Mouse (Mus musculus) retina, postnatal 1 day (tissue): ENCODE measurements around the gene Casc1.

ENCODE experiments used
- DNase-seq: peaks from one replicate; pipeline ENCODE4 v3.0.0-alpha.2; 2012

Gene Casc1

GRCm38 (mm10) chr6:145210816-145211338, at the start of gene Casc1, which contains the start of gene Etfrf1:
Gene Casc1, minus strand, starts transcription at chr6:145211005.
Gene Etfrf1, plus strand, starts transcription at chr6:145211134.
- peak; percentile 100 for DNase-seq

- DNase-seq: no peak
These were observed 45.9 kb upstream of the Casc1 start for GRCm38 (mm10) chr6:145256701-145257073.

- DNase-seq: no peak
These were observed 45.3 kb upstream of the Casc1 start for GRCm38 (mm10) chr6:145255952-145256700.

GRCm38 (mm10) chr6:145250820-145251219, 40.0 kb upstream of the Casc1 start:
- DNase-seq: no peak

GRCm38 (mm10) chr6:145250185-145250791, 39.5 kb upstream of the Casc1 start, which contains the start of gene Kras:
Gene Kras, minus strand, starts transcription at chr6:145250239.
- peak; percentile 96 for DNase-seq

GRCm38 (mm10) chr6:145249291-145250184, 38.7 kb upstream of the Casc1 start:
- peak; percentile 59 for DNase-seq

GRCm38 (mm10) chr6:145247886-145248285, 37.1 kb upstream of the Casc1 start:
- DNase-seq: no peak

- DNase-seq: no peak
These were observed 36.0 kb upstream of the Casc1 start for GRCm38 (mm10) chr6:145246841-145247240.

GRCm38 (mm10) chr6:145242521-145242920, 31.7 kb upstream of the Casc1 start:
- peak; percentile 37 for DNase-seq

- no peak for DNase-seq
These were observed 29.5 kb upstream of the Casc1 start for GRCm38 (mm10) chr6:145240285-145240684.

GRCm38 (mm10) chr6:145237148-145237547, 26.3 kb upstream of the Casc1 start:
- no peak for DNase-seq

GRCm38 (mm10) chr6:145235367-145235766, 24.6 kb upstream of the Casc1 start:
- no peak for DNase-seq

- DNase-seq: no peak
These were observed 23.6 kb upstream of the Casc1 start for GRCm38 (mm10) chr6:145234391-145234790.

GRCm38 (mm10) chr6:145226296-145226695, 15.5 kb upstream of the Casc1 start:
- no peak for DNase-seq

- DNase-seq: no peak
These were observed 13.4 kb upstream of the Casc1 start for GRCm38 (mm10) chr6:145224246-145224645.

- DNase-seq: no peak
These were observed 5.0 kb upstream of the Casc1 start for GRCm38 (mm10) chr6:145215826-145216225.

- no peak for DNase-seq
These were observed 3.1 kb upstream of the Casc1 start for GRCm38 (mm10) chr6:145213916-145214315.

- DNase-seq: no peak
These were observed 836 bp upstream of the Casc1 start for GRCm38 (mm10) chr6:145211376-145212305.

GRCm38 (mm10) chr6:145210056-145210680, 637 bp downstream of the Casc1 start:
- DNase-seq: no peak

- DNase-seq: no peak
These were observed 5.7 kb downstream of the Casc1 start for GRCm38 (mm10) chr6:145205142-145205541.

- no peak for DNase-seq
These were observed 6.4 kb downstream of the Casc1 start for GRCm38 (mm10) chr6:145204440-145204839.
